Mouse (Mus musculus) layer of hippocampus, adult 9-10 months (tissue): Measurements from ENCODE around the gene Pmepa1.

Experiments used
- DNase-seq: peaks from one replicate; pipeline ENCODE4 v3.0.0; 2022; ENCODE audit warnings: low spot score

The Pmepa1 gene

GRCm38 (mm10) chr2:173225906-173226305 lies 50.4 kb downstream of the Pmepa1 start:
- DNase-seq = no peak

- no peak for DNase-seq
These were observed 51.5 kb downstream of the Pmepa1 start for GRCm38 (mm10) chr2:173224832-173225231.

GRCm38 (mm10) chr2:173224097-173224496 lies 52.2 kb downstream of the Pmepa1 start:
- no peak for DNase-seq

GRCm38 (mm10) chr2:173223496-173223895 lies 52.8 kb downstream of the Pmepa1 start:
- DNase-seq = no peak

GRCm38 (mm10) chr2:173220754-173221153 lies 55.6 kb downstream of the Pmepa1 start:
- DNase-seq = no peak

- no peak for DNase-seq
These were observed 56.9 kb downstream of the Pmepa1 start for GRCm38 (mm10) chr2:173219256-173219954.

- no peak for DNase-seq
These were observed 57.8 kb downstream of the Pmepa1 start, which contains the start of gene Zbp1 for GRCm38 (mm10) chr2:173218416-173219141. Gene Zbp1 (minus strand): TSS chr2:173218923.

- no peak for DNase-seq
These were observed 58.5 kb downstream of the Pmepa1 start for GRCm38 (mm10) chr2:173217763-173218258.

GRCm38 (mm10) chr2:173217246-173217645 lies 59.1 kb downstream of the Pmepa1 start:
- no peak for DNase-seq

- no peak for DNase-seq
These were observed 59.5 kb downstream of the Pmepa1 start for GRCm38 (mm10) chr2:173216840-173217239.

GRCm38 (mm10) chr2:173212227-173212626 lies 64.1 kb downstream of the Pmepa1 start:
- no peak for DNase-seq

GRCm38 (mm10) chr2:173209091-173209815 lies 67.1 kb downstream of the Pmepa1 start:
- DNase-seq = no peak

GRCm38 (mm10) chr2:173207051-173207450 lies 69.3 kb downstream of the Pmepa1 start:
- no peak for DNase-seq

GRCm38 (mm10) chr2:173205563-173206099 lies 70.7 kb downstream of the Pmepa1 start:
- DNase-seq = no peak

- no peak for DNase-seq
These were observed 71.7 kb downstream of the Pmepa1 start for GRCm38 (mm10) chr2:173204671-173205070.

GRCm38 (mm10) chr2:173203726-173204125 lies 72.6 kb downstream of the Pmepa1 start:
- DNase-seq = no peak

- DNase-seq = no peak
These were observed 73.2 kb downstream of the Pmepa1 start for GRCm38 (mm10) chr2:173202924-173203689.

GRCm38 (mm10) chr2:173194796-173195195 lies 81.5 kb downstream of the Pmepa1 start:
- DNase-seq = no peak

GRCm38 (mm10) chr2:173187182-173187855 lies 89.0 kb downstream of the Pmepa1 start:
- DNase-seq = no peak

- peak; percentile 65 for DNase-seq
These were observed 90.0 kb downstream of the Pmepa1 start for GRCm38 (mm10) chr2:173186047-173186943.
